Mouse (Mus musculus) right cerebral cortex, postnatal 36 days (tissue): Measurements from ENCODE around the gene Nfkb2.

Experiments used
- DNase-seq, 2 experiments: peaks; one replicate each; pipeline ENCODE4 v3.0.0; 2022; ENCODE audit warnings: low spot score in 2 of 2, mixed read lengths in 1 of 2

The Nfkb2 gene

DNA sequence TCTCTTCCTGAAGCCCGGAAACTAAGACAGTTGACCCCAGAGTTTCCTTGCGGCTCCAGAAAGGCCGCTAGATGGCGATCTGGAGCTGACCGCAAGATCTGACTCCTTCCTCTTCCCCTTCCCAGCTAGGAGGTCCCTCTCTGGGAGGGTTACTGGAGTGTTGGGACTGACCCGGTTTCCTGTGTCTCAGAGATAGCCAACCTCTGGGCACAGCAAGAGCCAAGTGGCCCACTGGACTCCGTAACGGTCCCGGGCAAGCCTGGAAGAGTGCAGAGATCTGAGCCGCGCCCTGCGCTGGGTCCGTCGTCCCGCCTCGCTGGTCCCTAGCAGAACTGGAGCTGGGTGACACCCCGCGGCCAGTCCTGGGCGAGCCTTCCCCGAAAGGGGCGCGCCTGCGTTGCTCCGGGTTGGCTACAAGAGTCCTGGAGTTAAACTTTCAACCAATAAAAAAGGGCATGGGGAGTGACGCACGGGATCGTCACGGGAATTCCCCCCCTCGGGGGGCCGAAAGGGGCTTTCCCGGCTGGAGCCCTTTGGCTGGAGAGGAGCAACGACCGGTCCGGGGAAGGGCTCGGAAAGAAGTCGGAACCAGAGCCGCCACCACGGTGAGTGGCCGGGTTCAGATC is at the start of gene Nfkb2:
Gene Nfkb2, plus strand, starts transcription at position 105 of the 626 bp plus-strand sequence.
- peak in 1 of 2 experiments; percentile 79 for DNase-seq

DNA sequence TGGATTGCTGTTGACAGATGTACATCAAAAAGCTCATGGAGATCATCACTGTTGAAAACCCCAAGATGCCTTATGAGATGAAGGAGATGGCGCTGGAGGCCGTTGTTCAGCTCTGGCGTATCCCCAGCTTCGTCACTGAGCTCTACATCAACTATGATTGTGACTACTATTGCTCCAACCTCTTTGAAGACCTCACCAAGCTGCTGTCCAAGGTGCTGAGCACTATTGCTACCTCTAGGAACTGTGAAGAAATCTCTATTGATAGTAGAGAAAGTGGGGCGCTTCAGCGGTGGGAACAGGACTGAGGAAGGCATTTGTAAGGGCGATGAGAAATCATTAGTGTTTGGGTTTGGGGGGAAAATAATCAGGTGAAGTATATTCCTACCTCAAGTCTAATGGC is 39.4 kb upstream of the Nfkb2 start:
- no peak for DNase-seq

DNA sequence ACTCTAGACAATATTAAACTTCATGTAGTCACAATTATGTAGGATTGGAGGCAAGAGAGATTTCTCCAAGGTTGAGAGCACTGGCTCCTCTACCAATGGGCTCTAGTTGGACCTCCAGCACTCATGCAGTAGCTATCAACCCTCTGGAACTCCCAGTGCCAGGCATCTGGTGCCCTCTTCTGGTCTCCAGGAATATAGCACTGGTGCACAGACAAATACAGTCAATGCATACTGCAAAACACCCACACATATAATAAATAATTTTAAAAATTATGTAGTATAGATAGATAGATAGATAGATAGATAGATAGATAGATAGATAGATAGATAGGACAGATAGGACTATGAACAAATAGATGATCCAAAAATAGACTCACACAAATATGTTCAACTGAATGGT is 28.8 kb upstream of the Nfkb2 start:
- DNase-seq, result no peak

DNA sequence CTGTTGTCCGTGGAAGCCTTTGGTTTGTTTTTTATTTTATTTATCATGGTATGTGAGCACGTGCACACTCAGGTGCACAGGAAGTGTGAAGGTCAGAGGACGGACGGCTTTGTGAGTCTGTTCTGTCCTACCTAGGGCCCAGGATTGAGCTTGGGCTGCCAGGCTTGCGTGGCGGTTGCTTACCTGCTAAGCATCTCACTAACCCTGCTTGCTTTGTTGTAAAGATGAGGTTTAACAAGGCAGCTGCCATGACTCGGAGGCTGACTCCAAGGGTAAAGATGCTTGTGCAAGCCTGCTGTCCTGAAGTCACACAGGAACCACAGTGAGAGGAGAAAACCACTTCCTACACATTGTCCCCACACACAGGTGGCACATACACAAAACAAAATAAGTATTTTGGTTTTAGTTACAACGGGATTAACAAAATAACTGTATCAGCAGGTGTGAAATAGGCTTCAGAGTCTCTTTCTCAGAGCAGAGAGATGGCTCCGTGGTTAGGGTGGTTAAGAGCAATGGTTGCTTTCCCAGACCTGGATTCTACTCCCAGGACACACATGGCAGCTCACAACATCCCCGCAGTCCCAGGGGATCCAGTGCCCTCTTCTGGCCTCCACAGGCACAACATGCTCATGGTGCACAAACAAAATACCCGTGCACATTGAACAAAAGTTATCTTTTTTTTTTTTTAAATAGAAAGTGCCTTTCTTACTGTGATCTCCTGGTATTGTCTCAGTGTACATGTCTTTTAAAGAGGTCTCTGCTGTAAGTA is 21.9 kb upstream of the Nfkb2 start:
- DNase-seq, result no peak

DNA sequence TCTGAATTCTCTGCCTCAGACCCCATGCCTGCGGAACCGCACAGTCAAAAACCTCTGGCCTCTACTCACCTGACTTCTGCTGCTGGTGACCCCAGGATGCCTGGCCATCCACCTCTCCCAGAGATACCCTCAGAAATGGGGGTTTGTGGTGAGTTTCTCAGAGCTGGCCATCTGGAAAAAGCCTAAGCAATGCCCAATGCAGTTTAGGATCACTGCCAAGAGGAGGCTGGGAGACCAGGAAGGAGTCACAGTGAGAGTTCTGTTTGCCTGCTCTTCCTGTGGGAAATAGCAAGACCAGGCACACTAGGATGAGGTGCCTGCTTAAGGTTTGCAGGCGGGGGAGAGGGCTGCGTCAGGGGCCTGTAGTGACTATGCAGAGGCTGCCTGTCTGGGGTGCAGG is 19.4 kb upstream of the Nfkb2 start:
- DNase-seq, result no peak

DNA sequence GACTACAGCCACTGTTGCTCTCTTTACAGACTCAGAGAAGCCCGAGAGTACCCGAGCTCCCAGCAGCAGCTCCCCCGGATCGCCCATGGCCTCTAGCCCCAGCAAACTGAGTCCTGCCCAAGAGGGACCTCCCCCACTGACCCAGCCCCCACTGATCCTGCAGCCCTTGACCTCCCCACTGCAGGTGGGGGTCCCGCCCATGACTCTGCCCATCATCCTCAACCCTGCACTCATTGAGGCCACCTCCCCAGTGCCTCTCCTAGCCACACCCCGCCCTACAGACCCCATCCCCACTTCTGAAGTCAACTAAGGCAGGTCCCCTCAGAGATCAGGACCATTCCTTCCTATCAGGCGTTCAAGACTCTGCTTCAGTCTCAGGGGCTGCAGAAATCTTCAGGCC is 18.5 kb upstream of the Nfkb2 start:
- no peak for DNase-seq

DNA sequence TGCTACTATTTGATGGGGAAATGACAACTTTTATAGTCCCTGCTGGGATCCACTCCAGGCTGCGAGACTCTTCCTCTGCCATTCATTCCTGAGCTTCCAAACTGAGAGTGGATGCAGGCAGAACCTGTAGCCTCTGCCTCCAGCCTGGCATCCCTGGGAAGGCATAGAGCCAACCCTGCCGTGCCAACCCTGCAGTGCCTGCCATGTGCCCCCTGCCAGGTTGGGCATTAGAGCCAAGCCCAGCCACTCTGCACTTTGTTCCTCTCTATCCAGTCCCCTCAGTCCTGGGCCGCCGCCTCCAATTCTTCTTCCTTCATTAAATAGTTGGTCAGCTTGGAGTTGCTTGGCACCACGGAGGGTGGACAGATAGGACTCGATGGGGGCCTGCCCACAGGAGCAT is 18.1 kb upstream of the Nfkb2 start:
- no peak for DNase-seq

DNA sequence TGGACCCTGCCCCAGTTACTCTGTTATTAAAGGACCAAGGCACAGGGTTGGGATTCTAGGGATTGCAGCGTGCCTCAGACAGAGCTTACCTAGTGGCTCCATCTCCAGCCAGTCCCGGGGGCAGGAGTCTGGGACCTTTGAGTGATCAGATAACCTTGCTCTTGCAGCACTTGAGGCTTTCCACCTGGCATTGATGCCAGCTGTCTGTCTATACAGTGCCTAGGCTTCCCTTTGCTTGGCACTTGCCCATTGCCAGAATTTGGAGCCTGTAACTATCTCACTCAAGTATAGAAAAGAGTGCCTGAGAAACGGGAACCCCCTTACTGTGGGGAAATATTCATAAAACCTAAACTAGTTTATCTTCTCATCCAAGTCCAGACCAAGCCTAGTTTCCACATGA is 17.2 kb upstream of the Nfkb2 start:
- DNase-seq, result no peak

DNA sequence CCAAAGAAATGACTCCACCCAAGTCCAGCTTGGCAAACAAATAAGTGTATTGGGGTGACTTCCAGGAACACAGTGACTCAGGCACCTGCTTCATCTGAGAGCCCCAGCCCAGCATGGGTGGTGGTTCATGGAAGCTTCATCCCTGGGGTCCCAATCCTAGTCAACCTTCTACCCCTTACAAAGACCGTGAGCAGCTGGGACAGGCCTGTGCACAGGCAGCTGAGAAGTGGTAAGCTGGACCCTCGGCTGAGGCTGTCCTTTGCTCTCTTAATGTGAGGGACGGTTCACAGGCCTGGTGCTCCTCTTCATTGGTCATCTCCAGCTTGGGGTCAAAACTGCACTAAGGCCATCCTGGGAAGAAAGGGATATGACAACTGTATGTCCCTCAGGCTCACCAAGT is 16.6 kb upstream of the Nfkb2 start:
- no peak for DNase-seq

DNA sequence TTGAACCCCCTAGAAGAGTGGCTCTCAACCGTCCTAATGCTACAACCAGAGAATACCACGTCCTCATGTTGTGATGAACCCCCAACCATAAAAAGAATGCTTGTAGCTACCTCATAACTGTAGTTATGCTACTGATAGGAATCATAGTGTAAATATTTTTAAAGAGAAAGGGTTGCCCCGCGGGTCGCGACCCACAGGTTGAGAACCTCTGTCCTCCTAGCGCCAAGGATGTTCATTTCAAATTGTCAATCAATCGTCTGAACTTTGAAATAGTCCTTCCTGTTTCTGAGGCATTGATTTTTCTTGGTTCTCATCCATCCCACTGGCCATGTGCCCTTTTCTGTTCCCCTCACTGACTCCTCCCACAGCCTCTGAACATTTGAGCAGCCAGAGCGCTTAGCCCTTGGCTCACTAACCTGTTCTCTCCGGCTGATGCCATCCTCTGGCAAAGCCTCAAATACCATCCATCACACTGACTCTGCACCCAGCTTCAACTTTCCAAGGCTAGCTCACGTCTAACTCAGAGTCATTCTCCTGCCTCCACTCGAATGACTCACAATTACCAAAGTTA is 13.5 kb upstream of the Nfkb2 start:
- no peak for DNase-seq

DNA sequence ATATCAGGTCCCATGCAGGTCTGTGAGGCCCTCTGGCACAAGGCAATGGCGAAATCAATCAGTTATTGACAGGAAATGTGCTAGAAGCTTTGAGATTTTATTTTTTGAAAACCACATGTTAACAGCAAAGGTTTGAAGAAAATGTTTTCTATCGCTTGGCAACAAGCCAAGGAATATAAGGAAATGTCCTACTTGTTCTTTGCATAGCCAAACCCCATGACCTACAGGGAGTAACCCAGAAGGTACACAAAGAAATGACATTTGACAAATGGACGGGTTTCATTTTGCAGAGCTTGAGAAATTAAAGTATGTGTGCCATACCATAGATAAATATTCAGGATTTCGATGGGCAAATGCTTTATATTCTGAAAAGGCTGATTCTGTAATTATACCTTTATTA is 7.2 kb upstream of the Nfkb2 start:
- no peak for DNase-seq

DNA sequence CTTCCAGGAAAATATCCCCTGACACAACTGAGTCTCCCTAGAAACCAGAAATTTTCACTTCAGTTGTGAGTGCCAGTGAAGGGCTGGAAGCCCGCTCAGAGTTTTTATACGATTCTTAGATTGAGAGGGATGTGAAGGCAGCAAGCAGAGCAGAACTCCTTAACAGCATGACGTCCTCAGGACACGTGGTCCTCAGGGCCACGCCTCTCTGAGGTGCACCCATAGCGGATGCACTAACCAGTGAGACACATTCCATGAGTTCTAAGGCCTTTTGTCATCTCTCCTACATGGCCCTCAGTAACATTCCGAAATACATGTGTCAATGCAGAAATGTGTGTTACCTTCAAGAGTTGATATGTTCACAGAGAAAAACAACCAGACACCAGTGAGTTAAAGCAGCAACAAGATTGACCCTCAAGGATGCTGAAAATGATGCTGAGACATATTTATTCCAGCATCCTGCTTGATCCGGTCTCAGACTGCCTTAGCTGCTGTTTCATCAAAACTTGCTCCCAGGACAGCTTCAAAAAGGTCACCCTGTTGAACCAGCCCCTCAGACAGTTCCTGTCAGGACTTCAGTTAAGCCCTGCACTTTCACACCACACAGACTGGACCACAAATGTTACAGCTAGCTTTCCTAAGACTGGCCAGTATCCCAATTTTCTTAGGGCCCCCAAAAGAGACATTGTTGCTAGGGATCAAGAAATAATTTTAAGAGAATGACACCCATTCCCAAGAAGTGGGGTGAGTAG is 3.6 kb upstream of the Nfkb2 start:
- DNase-seq, result no peak

DNA sequence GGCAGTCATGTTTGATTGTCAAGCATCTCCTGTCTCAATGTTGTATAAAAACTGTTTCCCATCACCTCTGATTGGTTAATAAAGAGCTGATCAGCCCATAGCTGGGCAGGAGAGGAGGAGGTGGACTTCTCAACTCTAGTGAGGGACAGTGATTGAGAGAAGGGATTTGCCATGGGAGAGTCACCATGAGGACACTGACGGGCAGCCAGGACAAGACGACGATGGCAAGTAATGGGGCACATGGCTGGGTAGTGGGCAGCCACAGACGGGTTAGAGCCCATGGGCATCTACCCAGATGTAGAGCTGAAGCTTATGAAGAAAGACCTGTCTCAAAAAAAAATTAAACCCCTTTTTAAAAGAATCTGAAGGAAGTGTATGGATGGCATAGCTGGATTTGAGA is 1.6 kb upstream of the Nfkb2 start:
- no peak for DNase-seq

DNA sequence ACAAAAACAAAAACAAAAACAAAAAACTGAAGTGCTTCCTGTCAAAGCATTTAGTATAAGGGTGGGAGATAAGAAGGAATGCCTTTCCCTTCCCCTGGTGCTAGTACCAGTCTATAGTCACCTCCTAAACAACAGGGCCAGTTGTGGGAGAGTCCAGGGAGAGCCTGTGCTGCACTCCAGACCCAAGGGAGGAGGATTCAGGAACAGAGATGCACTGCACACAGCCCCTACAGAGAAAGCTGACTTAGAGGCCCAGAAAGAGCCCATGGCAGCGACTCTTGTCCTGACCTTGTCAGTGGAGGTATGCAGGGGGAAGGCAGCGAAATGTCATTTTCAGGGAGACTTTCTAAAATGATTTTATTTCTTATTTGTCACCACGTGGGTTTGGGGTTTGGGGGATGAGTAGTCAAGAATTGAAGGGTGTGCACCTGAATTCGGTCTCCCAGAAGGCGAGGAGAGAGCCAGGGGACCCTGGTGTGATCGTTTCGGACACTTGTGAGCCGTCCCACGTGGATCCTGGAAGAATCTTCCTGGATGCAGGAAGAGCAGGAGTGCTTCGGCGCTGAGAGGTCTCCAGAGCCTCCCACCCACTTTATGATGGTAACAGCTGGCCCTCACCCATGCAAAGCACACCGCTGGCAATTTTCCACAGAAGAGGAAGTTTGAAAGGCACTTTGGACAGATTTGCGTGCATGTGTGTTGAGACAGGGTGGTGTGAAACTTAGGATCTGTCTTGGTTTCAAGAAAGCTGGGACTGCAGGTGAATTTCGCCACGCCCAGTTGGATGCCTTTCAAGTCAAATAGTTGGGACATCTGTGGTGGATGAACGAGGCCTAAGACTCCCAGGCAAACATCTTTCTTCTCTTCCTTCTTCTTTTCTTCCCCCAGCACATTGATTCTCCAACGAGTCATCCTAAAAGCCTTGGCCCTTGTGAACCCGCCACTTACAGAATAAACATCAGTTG is 587 bp upstream of the Nfkb2 start:
- no peak for DNase-seq

DNA sequence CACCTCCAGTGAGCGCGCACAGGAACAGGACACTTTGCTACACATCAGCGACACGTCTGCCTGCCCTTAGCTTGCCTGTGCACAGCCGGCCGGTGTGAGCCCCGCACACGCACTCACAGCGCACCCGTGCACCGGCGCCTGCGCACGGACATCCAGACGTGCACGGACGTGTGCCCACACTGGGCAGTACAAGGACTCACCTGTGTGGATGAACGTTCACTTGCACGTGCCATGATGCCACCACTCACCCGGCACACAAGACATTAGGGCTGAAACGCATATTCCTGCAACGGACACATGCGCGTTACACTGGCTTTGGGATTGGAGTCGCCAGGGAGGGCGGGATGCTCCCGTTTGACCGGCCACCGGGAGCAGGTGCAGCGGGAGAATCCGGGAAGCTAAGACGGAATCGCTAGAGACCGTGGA is 801 bp downstream of the Nfkb2 start:
- no peak for DNase-seq

DNA sequence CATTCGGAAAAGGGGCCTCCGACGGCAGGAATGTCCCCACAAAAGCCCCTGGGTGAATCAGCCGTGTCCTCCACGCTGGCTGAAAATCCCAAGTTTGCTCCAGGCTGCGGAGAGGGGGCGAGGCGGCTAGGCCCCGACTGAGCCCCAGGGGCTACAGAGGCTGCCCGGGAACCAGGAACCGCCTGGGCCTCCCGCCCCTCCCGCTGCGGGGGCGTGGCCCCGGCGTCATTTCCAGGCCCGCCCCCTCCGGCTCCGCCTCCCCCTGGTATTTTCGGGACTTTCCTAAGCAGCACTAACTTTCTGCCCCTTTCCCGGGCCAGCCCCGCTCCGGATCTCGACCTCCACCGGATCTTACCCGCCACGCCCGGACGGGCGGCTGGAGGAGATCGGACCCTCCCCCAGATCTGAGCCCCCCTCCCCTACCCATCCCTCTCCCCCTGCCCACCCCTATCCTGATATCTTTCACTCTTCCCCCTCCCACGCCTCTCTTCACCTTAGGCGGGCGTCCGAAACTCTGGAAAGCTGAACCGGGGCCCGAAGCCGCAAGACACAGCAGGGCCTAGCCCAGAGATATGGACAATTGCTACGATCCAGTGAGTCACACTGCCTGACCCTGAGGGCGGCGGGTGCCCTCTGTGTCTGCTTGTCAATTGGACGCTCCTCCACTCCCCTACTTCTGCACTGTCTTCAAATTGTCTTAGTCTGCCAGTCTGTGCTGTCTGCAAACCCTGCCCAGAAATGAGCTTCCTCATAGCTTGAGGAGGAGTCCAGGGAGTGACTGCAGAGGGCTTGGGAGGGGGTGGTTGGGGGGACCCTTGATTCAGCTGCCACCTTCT is 1.5 kb downstream of the Nfkb2 start:
- DNase-seq, result no peak

DNA sequence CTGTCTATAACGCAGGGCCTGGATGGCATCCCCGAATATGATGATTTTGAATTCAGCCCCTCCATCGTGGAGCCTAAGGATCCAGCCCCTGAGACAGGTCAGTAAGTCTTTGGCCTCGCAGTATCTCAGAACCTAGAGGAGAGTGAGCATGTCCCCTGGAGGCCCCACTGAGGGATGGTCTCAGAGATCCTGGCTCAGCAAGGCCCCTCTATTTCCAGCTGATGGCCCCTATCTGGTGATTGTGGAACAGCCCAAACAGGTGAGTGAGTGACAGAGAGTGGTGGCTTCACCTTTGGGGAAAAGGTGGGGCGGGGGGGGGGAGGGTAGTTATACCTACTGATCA is 2.1 kb downstream of the Nfkb2 start:
- no peak for DNase-seq

DNA sequence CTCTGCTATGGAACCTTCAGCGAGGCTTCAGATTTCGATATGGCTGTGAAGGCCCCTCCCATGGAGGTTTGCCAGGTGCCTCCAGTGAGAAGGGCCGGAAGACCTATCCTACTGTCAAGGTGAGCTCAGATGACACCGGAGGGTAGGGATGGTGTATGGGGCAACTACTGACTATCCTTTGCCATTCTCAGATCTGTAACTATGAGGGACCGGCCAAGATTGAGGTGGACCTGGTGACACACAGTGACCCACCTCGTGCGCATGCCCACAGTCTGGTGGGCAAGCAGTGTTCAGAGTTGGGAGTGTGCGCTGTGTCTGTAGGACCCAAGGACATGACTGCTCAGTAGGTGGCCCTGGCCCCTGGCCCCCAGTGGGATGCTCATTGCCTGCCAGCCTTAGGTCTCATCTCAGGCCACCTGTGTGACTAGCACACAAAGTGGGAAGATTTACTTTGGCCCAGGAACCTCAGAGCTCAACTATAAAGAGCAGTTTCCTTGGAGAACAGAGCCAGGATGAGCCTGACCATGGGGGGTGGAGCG is 2.7 kb downstream of the Nfkb2 start:
- DNase-seq, result no peak

DNA sequence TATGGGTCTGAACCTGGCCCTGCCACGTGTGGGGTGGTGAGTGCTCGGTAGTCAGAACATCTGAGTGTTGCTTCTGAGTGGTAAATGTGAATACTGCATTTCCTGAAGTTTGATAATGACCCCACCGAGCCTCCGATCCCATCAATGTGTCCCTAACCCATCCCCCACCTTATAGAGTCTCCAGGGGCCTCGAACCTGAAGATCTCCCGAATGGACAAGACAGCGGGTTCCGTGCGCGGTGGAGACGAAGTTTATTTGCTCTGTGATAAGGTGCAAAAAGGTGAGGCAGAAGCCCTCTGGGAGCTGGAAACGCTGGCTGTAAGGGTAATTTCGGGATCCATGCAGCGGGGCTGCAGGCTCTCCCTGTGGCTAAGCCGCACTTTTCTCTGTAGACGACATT is 3.7 kb downstream of the Nfkb2 start:
- DNase-seq, result no peak

DNA sequence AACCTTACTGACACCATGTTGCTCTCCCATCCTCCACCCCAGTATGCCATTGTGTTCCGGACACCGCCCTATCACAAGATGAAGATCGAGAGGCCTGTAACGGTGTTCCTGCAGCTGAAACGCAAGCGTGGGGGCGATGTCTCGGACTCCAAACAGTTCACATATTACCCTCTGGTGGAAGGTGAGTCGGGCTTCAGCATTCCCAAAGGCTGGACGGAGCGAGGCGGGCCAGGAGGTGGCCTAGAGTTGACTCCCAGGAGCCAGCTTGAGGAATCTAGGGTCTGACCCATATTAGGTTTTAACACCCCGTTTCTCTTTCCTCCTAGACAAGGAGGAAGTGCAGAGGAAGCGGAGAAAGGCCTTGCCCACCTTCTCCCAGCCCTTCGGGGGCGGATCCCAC is 4.2 kb downstream of the Nfkb2 start:
- DNase-seq, result no peak
